Mouse (Mus musculus) cerebellum, adult 2 months (tissue): ENCODE results near the gene I0C0044D17Rik. TPM values are rescaled to one million over a fixed set of nuclear protein-coding genes. Genes with fewer than 3 reads are reported as not detected.
"Not testable (repeated sequence)": the region's sequence is repeated elsewhere in the genome, so short reads cannot be mapped to it uniquely, and the experiment has no call there.

Experiments
- DNase-seq, 2 experiments: peaks; one replicate each; pipeline ENCODE4 v3.0.0; 2021
- H3K27ac ChIP-seq: fragments of 200-500 bp; 2 replicates; pipeline ENCODE4 v1.5.1; 2012; ENCODE audit warnings: low read length, control low read depth, inconsistent platforms; ENCODE audit not compliant: insufficient read depth
- H3K27me3 ChIP-seq: fragments of 200-500 bp; 2 replicates; pipeline ENCODE4 v1.6.1; 2012; ENCODE audit warnings: inconsistent platforms, mild to moderate bottlenecking, low read length, moderate library complexity; ENCODE audit not compliant: control insufficient read depth, insufficient read depth
- H3K4me1 ChIP-seq: fragments of 200-500 bp; 2 replicates; pipeline ENCODE4 v1.6.1; 2011; ENCODE audit warnings: low read length; ENCODE audit not compliant: control insufficient read depth, insufficient read depth
- H3K4me3 ChIP-seq: fragments of 200-500 bp; replicated peaks from 2 replicates; pipeline ENCODE3; 2011; ENCODE audit warnings: mild to moderate bottlenecking, low read depth, low read length, control low read depth; ENCODE audit not compliant: insufficient read depth
- CTCF ChIP-seq: fragments of 200-500 bp; IDR thresholded peaks from 2 replicates; pipeline ENCODE4 v1.5.1; 2011; ENCODE audit warnings: low read depth, mild to moderate bottlenecking, control low read depth, low read length, moderate library complexity, borderline replicate concordance; ENCODE audit not compliant: insufficient read depth
- POLR2A ChIP-seq: fragments of 200-500 bp; IDR thresholded peaks from 2 replicates; pipeline ENCODE4 v1.6.1; 2011; ENCODE audit warnings: low read length, control low read depth, borderline replicate concordance; ENCODE audit not compliant: insufficient read depth
- WGBS: fragments of 180-500 bp; shearing (Covaris S2); methylation state at CpG from one replicate; pipeline ENCODE4 v1.1.7; 2018; 5-methylcytosine and 5-hydroxymethylcytosine counted together
- polyA plus RNA-seq: library from polyadenylated mRNA; depleted of rRNA; stranded (reverse); fragments of >200 nt; gene quantifications from 2 replicates; pipeline ENCODE4 v1.2.3, GENCODE M21; 2012

The I0C0044D17Rik gene
- polyA plus RNA-seq, 1 experiment, result not detected

GRCm38 (mm10) chr4:98847120-98847885 is 23.7 kb upstream of the I0C0044D17Rik start:
- TF ChIP-seq POLR2A, result no peak
- no peak for TF ChIP-seq CTCF
- DNase-seq, result no peak
- H3K27ac ChIP-seq, result no peak overlapping the region
- H3K27me3 ChIP-seq, result no peaks in the 10 kb centered on the region
- WGBS, result 82% methylated on average over 6 of the region's 6 CpGs
- no peak overlapping the region for H3K4me3 ChIP-seq
- no peaks in the 10 kb centered on the region for H3K4me1 ChIP-seq

DNA sequence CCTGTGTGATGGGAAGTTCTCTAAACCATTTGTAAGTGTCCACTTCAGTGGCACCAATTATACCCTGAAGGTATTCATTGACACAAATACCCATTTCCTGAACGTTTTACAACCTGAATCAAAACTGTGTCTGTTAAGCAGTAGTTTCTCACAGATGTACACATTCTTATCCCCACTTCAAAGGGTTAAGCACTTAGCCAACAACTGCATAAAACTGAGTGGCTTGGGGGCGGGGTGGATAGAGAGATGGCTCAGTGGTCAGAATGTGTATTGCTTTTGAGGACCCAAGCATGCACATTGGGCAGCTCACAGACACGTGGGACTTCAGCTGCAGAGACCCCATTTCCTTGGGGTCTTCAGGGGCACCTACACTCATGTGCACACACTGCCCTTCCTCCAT is 22.8 kb upstream of the I0C0044D17Rik start:
- Histone ChIP-seq H3K4me1 (no peaks in the 10 kb centered on the region), H3K4me3 (no peak overlapping the region), H3K27me3 (no peaks in the 10 kb centered on the region), H3K27ac (no peak overlapping the region)
- no peak for TF ChIP-seq CTCF
- no peak for TF ChIP-seq POLR2A
- WGBS, result 51% methylated on average over 3 of the region's 3 CpGs
- no peak for DNase-seq

DNA sequence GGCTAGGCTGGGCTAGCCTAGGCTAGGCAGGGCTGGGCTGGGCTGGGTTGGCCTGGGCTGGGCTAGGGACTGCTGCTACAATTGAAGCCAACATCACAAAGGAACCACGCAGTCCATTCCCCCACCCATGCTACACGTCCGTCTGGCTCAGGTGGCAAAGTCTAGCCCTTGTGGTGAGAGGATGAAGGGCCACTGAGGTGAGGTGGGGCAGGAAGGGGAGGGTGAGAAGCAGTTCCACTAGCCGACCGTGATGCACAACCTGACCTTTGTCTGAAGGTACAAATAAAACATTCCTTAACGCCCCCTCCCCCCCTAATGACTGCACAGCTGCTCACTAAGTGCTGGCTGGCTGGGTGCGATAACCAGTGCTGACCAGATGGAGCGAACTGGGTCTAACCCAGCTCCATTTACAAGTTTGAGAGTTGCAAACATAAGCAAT is 22.1 kb upstream of the I0C0044D17Rik start:
- TF ChIP-seq POLR2A, result no peak
- no peak for TF ChIP-seq CTCF
- Histone ChIP-seq H3K27ac (no peak overlapping the region), H3K4me3 (no peak overlapping the region), H3K27me3 (no peaks in the 10 kb centered on the region), H3K4me1 (no peaks in the 10 kb centered on the region)
- WGBS, result 73% methylated on average over 8 of the region's 8 CpGs
- DNase-seq, result no peak

DNA sequence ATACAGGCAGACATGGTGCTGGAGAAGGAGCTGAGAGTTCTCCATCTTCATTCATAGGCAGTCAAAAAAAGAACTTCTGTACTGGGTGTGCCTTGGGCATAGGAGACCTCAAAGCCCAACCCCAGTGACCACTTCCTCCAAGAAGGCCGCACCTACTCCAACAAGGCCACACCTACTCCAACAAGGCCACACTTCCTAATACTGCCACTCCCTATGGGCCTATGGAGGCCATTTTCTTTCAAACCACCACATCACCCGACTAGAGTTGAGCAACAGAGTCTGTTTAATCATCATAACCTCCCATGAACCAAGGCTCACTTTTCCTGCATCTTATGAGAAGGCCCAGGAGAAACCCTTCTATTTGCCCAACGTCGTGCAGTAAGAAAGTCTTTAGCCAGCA is 21.6 kb upstream of the I0C0044D17Rik start:
- no peak for DNase-seq
- H3K27ac ChIP-seq, result no peak overlapping the region
- no peaks in the 10 kb centered on the region for H3K27me3 ChIP-seq
- 85% methylated on average over 4 of the region's 4 CpGs for WGBS
- TF ChIP-seq CTCF (no peak), POLR2A (no peak)
- no peaks in the 10 kb centered on the region for H3K4me1 ChIP-seq
- no peak overlapping the region for H3K4me3 ChIP-seq

- TF ChIP-seq POLR2A (no peak), CTCF (no peak)
- H3K27me3 ChIP-seq, result no peaks in the 10 kb centered on the region
- no peak overlapping the region for H3K27ac ChIP-seq
- no peak overlapping the region for H3K4me3 ChIP-seq
- H3K4me1 ChIP-seq, result no peaks in the 10 kb centered on the region
- DNase-seq, result no peak
- WGBS, result 85% methylated on average over 7 of the region's 7 CpGs
These were observed 20.4 kb upstream of the I0C0044D17Rik start for GRCm38 (mm10) chr4:98843906-98844597.

DNA sequence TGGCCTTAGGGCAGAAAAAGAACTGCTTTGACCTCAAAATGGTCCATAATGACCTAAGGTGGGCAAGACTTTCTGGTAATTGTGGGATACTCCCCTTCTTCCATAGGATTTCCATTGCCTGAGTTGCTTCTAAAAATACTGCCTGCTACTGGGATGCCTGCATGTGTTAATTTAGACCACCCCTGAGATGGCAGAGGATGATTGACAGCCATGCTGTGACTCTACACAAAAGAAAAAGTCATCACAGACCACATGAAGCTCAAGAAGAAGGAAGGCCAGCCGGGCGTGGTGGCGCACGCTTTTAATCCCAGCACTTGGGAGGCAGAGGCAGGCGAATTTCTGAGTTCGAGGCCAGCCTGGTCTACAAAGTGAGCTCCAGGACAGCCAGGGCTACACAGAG is 17.6 kb upstream of the I0C0044D17Rik start:
- 54% methylated on average over 6 of the region's 6 CpGs for WGBS
- not testable (repeated sequence) for H3K27me3 ChIP-seq, H3K27ac ChIP-seq, H3K4me1 ChIP-seq, H3K4me3 ChIP-seq, DNase-seq

DNA sequence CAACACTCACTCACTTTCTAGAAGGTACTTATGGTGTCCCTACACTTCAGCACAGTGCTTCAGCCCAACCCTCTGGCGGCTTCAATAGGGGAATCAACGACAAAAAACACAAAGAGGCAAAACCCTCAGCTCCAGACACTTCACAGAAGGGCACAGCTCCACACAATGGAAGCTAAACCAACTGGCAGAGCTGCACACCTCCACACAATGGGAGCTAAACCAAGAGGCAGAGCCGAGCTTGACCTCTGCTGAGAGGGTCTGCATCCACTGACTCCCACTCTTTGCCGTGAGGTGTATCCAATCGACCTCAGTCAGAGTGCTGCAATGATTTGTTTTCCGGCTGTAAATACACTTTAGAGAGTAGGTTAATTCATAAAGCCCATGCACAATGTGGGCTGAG is 16.9 kb upstream of the I0C0044D17Rik start:
- no peaks in the 10 kb centered on the region for H3K27me3 ChIP-seq
- H3K4me1 ChIP-seq, result no peaks in the 10 kb centered on the region
- H3K4me3 ChIP-seq, result no peak overlapping the region
- TF ChIP-seq CTCF (no peak), POLR2A (no peak)
- WGBS, result 33% methylated on average over 6 of the region's 6 CpGs
- no peak overlapping the region for H3K27ac ChIP-seq
- no peak for DNase-seq

DNA sequence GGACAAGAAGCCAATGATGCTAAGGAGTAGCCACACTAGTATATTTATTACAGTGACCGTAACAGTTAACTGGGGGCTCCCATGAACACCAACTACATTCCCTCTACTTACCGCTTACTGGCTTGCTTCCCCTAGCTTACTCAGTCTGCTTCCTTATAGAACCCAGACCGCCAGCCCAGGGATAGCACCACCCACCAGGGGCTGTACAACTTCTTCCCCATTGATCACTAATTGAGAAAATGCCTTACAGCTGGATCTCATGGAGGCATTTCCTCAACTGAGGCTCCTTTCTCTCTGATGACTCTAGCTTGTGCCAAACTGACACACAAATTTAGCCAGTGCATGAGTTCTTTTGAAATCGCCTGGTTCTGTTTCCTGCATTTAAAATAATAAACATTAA is 15.3 kb upstream of the I0C0044D17Rik start:
- Histone ChIP-seq H3K4me3 (no peak overlapping the region), H3K4me1 (no peaks in the 10 kb centered on the region)
- WGBS, result 89% methylated on average over 4 of the region's 4 CpGs

More for the DNA sequence above, 15.3 kb upstream of the I0C0044D17Rik start:
- TF ChIP-seq CTCF (no peak), POLR2A (no peak)
- DNase-seq, result no peak
- Histone ChIP-seq H3K27me3 (no peaks in the 10 kb centered on the region), H3K27ac (no peak overlapping the region)
